Mouse (Mus musculus) stomach, postnatal 0 days (tissue): Measurements from ENCODE around the gene Trappc6a. TPM values are rescaled to one million over a fixed set of nuclear protein-coding genes. Genes with fewer than 3 reads are reported as not detected.

Source experiments
- ATAC-seq: fragments of 200-750 bp; cut with Nextera tagmentation; 2 replicates; pipeline ENCODE4 v1.8.0; 2017; ENCODE audit not compliant: low FRiP score, low TSS enrichment
- DNase-seq: peaks from one replicate; pipeline ENCODE4 v3.0.0-alpha.2; 2016; ENCODE audit warnings: low spot score
- H3K27ac ChIP-seq: fragments of 300-500 bp; sonication (generic); replicated peaks from 2 replicates; pipeline ENCODE4 v1.5.1; 2014; ENCODE audit warnings: mild to moderate bottlenecking, control low read depth
- H3K27me3 ChIP-seq: fragments of 300-500 bp; sonication (generic); 2 replicates; pipeline ENCODE4 v1.6.1; 2014; ENCODE audit warnings: low read length; ENCODE audit not compliant: control insufficient read depth, insufficient read depth
- H3K36me3 ChIP-seq: fragments of 300-500 bp; sonication (generic); 2 replicates; pipeline ENCODE4 v1.6.1; 2014; ENCODE audit warnings: low read length, mixed read lengths; ENCODE audit not compliant: control insufficient read depth, insufficient read depth
- H3K4me1 ChIP-seq: fragments of 300-500 bp; sonication (generic); replicated peaks from 2 replicates; pipeline ENCODE4 v1.6.1; 2014; ENCODE audit warnings: antibody characterized with exemption; ENCODE audit not compliant: control insufficient read depth, insufficient read depth
- H3K4me2 ChIP-seq: fragments of 300-500 bp; sonication (generic); replicated peaks from 2 replicates; pipeline ENCODE4 v1.6.1; 2014; ENCODE audit warnings: low read depth, mild to moderate bottlenecking, control low read depth, moderate library complexity
- H3K4me3 ChIP-seq: fragments of 300-500 bp; sonication (generic); 2 replicates; pipeline ENCODE4 v1.5.1; 2014; ENCODE audit warnings: low read depth, low read length, control low read depth
- H3K9ac ChIP-seq: fragments of 300-500 bp; sonication (generic); 2 replicates; pipeline ENCODE4 v1.6.1; 2014; ENCODE audit warnings: mild to moderate bottlenecking, low read length, control low read depth, mixed read lengths
- H3K9me3 ChIP-seq: fragments of 300-500 bp; sonication (generic); 2 replicates; pipeline ENCODE4 v1.6.1; 2016; ENCODE audit warnings: low read length; ENCODE audit not compliant: control insufficient read depth
- CTCF ChIP-seq: IDR thresholded peaks from 2 replicates; pipeline ENCODE4 v1.5.1; 2016; ENCODE audit warnings: antibody characterized with exemption, low read depth, mild to moderate bottlenecking, moderate library complexity
- EP300 ChIP-seq: optimal IDR thresholded peaks from 2 replicates; pipeline ENCODE3; 2016; ENCODE audit warnings: antibody characterized with exemption
- WGBS: fragments of 180-500 bp; shearing (Covaris S2); extraction: QIAGEN DNeasy Blood & Tissue Kit; methylation state at CpG from one replicate; pipeline ENCODE4 v1.1.7; 2014; 5-methylcytosine and 5-hydroxymethylcytosine counted together
- polyA plus RNA-seq: library from polyadenylated mRNA; unstranded; fragments of >200 nt; fragmentation: Nextera tagmentation; extraction: Ambion mirVana; gene quantifications from 2 replicates; pipeline ENCODE4 v1.2.1, GENCODE M21; 2015

The Trappc6a gene
- polyA plus RNA-seq, 1 experiment from 2014 or later: 113 TPM

GRCm38 (mm10) chr7:19561765-19562642 is 53.8 kb downstream of the Trappc6a start:
- DNase-seq: peak; percentile 95
- TF ChIP-seq CTCF: 0 out of 2 replicates have a peak, but pooled peaks have one; percentile 2
- no peak for TF ChIP-seq EP300
- WGBS: under 1% methylated on average over 100 of the region's 102 CpGs
- no peaks in the 10 kb centered on the region for H3K27me3 ChIP-seq
- peaks cover 8% of the 10 kb centered on the region for H3K36me3 ChIP-seq
- H3K4me2 ChIP-seq: peak overlapping the region; percentile 94
- no peaks in the 10 kb centered on the region for H3K9me3 ChIP-seq
- H3K27ac ChIP-seq: peak overlapping the region; percentile 95
- peaks cover 13% of the 10 kb centered on the region for H3K4me1 ChIP-seq
- peak overlapping the region; percentile 92 for H3K4me3 ChIP-seq
- H3K9ac ChIP-seq: peak overlapping the region; percentile 95
- ATAC-seq: peak; percentile 83

- Histone ChIP-seq H3K36me3 (peaks cover 11% of the 10 kb centered on the region), H3K27ac (peak within 1 kb of the TSS; percentile 95), H3K9ac (peak within 1 kb of the TSS; percentile 95), H3K4me2 (peak within 1 kb of the TSS; percentile 94), H3K4me3 (peak within 1 kb of the TSS; percentile 92), H3K9me3 (no peaks in the 10 kb centered on the region), H3K27me3 (no peaks in the 10 kb centered on the region), H3K4me1 (peaks cover 11% of the 10 kb centered on the region; the same call in 1 of the 2 replicates)
- DNase-seq: peak; percentile 54
- no peak for TF ChIP-seq EP300
- no peak for TF ChIP-seq CTCF
- 2% methylated on average over 19 of the region's 19 CpGs for WGBS
- ATAC-seq: no peak
These were observed 54.6 kb downstream of the Trappc6a start, which contains the start of gene Ppp1r37 for GRCm38 (mm10) chr7:19562643-19563410. TSS of gene Ppp1r37 (minus strand) at chr7:19563076.

DNA sequence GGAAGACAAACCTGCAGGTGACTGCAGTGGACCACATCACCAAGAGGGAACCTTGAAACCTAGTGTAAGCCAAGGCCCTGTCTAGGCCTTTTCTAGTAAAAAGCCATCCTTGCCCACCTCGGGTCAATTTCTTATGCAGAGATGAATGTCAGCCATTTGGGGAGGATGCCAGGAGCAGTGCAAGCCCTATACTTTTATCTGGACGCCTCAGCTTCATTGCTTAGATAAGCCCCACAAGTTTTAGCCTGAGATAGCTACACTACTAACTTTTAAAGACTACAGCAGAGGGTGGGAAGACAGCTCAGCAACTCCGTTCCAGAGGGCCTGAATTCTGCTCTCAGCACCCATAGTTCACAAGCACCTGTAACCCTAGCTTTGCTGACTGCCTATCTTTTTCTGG is 55.7 kb downstream of the Trappc6a start:
- TF ChIP-seq EP300: no peak
- no peak for TF ChIP-seq CTCF
- peaks cover 11% of the 10 kb centered on the region for H3K36me3 ChIP-seq
- no peak overlapping the region for H3K9ac ChIP-seq
- no peaks in the 10 kb centered on the region for H3K27me3 ChIP-seq
- H3K4me3 ChIP-seq: no peak overlapping the region
- ATAC-seq (no peak), DNase-seq (no peak)
- H3K4me1 ChIP-seq: peaks cover 11% of the 10 kb centered on the region; the same call in 1 of the 2 replicates
- no peak overlapping the region for H3K27ac ChIP-seq
- WGBS: 89% methylated on average over 3 of the region's 3 CpGs
- H3K9me3 ChIP-seq: no peaks in the 10 kb centered on the region
- no peak overlapping the region for H3K4me2 ChIP-seq

DNA sequence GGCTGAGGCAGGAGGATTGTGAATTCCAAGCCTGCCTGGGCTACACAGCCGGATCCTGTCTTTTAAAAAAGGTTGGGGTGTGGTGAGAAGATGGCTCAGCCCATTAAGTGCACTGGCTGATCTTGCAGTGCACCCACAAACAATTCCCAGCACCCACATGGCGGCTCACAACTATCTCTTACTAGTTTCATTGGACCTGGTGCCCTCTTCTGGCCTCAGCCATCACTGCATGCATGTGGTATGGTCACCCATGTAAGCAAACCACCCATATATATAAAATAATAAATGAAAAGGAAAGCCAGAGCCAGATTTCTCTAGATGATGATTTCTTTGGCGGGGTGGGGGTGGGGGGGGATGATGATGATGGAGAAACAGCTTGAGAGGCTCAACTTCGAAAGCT is 56.3 kb downstream of the Trappc6a start:
- H3K36me3 ChIP-seq: peaks cover 11% of the 10 kb centered on the region
- no peak overlapping the region for H3K9ac ChIP-seq
- no peak overlapping the region for H3K4me2 ChIP-seq
- H3K27me3 ChIP-seq: no peaks in the 10 kb centered on the region
- no peak for ATAC-seq
- TF ChIP-seq CTCF (peak; percentile 56), EP300 (no peak)
- 0 out of 2 replicates have a peak, but pooled peaks cover 8% of the 10 kb centered on the region for H3K4me1 ChIP-seq
- 92% methylated on average over 4 of the region's 4 CpGs for WGBS
- H3K27ac ChIP-seq: no peak overlapping the region
- no peaks in the 10 kb centered on the region for H3K9me3 ChIP-seq
- no peak overlapping the region for H3K4me3 ChIP-seq
- no peak for DNase-seq

Other genes starting within 250 kb of the Trappc6a start
- 108 and 120 TPM in 2 replicates for gene Vasp, start 236.6 kb upstream of the Trappc6a start, polyA plus RNA-seq
- gene Ppm1n, start 228.3 kb upstream of the Trappc6a start, polyA plus RNA-seq: 0.17 and 0.21 TPM in 2 replicates
- 10.1 and 12.1 TPM in 2 replicates for gene Rtn2, start 225.8 kb upstream of the Trappc6a start, polyA plus RNA-seq
- gene Fosb, start 198.3 kb upstream of the Trappc6a start, polyA plus RNA-seq: 0.21 and 0.38 TPM in 2 replicates
- gene Ercc1, start 163.6 kb upstream of the Trappc6a start, polyA plus RNA-seq: 32.8 and 36.9 TPM in 2 replicates
- 13.4 and 13.6 TPM in 2 replicates for gene Cd3eap, start 148.9 kb upstream of the Trappc6a start, polyA plus RNA-seq
- gene Ppp1r13l, start 148.6 kb upstream of the Trappc6a start, polyA plus RNA-seq: 10.3 and 12.2 TPM in 2 replicates
- gene Ercc2, start 126.4 kb upstream of the Trappc6a start, polyA plus RNA-seq: 6.0 and 6.4 TPM in 2 replicates
- gene Klc3, start 104.3 kb upstream of the Trappc6a start, polyA plus RNA-seq: 24.3 and 26.5 TPM in 2 replicates
- gene Ckm, start 103.6 kb upstream of the Trappc6a start, polyA plus RNA-seq: 42.1 and 43.6 TPM in 2 replicates
- gene Mark4, start 49.6 kb upstream of the Trappc6a start, polyA plus RNA-seq: 5.2 and 5.3 TPM in 2 replicates
- gene Exoc3l2, start 45.1 kb upstream of the Trappc6a start, polyA plus RNA-seq: 0.97 and 1.1 TPM in 2 replicates
- 3.2 and 3.7 TPM in 2 replicates for gene Bloc1s3, start within 50 bp of the Trappc6a start, polyA plus RNA-seq
- 30.8 and 33.0 TPM in 2 replicates for gene Nkpd1, start 9.4 kb downstream of the Trappc6a start, polyA plus RNA-seq
- gene Ppp1r37, start 54.7 kb downstream of the Trappc6a start, polyA plus RNA-seq: 16.5 and 21.2 TPM in 2 replicates
- 3.7 and 5.0 TPM in 2 replicates for gene Zfp296, start 68.9 kb downstream of the Trappc6a start, polyA plus RNA-seq
- gene Gemin7, start 69.2 kb downstream of the Trappc6a start, polyA plus RNA-seq: 108 and 114 TPM in 2 replicates
- 19.0 and 21.5 TPM in 2 replicates for gene Clasrp, start 96.1 kb downstream of the Trappc6a start, polyA plus RNA-seq
- 7.3 and 8.7 TPM in 2 replicates for gene Relb, start 121.0 kb downstream of the Trappc6a start, polyA plus RNA-seq
- 55.0 and 65.1 TPM in 2 replicates for gene Clptm1, start 156.6 kb downstream of the Trappc6a start, polyA plus RNA-seq
- gene Apoc2, start 169.5 kb downstream of the Trappc6a start, polyA plus RNA-seq: 8.7 and 10.7 TPM in 2 replicates
- not detected in 2 replicates for gene Gm44805, start 173.0 kb downstream of the Trappc6a start, polyA plus RNA-seq
- gene Apoc4, start 173.1 kb downstream of the Trappc6a start, polyA plus RNA-seq: 2.8 and 6.1 TPM in 2 replicates
- 79.6 and 88.4 TPM in 2 replicates for gene Apoc1, start 184.3 kb downstream of the Trappc6a start, polyA plus RNA-seq
- gene Apoe, start 190.8 kb downstream of the Trappc6a start, polyA plus RNA-seq: 383 and 436 TPM in 2 replicates
- 98.0 and 105 TPM in 2 replicates for gene Tomm40, start 207.0 kb downstream of the Trappc6a start, polyA plus RNA-seq
- gene Nectin2, start 242.1 kb downstream of the Trappc6a start, polyA plus RNA-seq: 82.2 and 83.8 TPM in 2 replicates